Comparison of ENCODE assay signal across 7 mouse cellular contexts in genomic region chr2:165325521-165326303, GRCm38 (mm10). TPM values are rescaled to one million over a fixed set of nuclear protein-coding genes. Genes with fewer than 3 reads are reported as not detected.
DNase-seq lines count a peak whose midpoint lies in the region; ATAC-seq and TF ChIP-seq lines count a peak whose summit lies in the region.

No protein-coding gene starts in this region.

- peak overlapping the region; percentile 75 for H3K4me2 ChIP-seq in embryonic facial prominence, embryonic 13.5 days
- H3K4me2 ChIP-seq in intestine, postnatal 0 days (replicated peaks; ENCODE audit: low read depth), result peak overlapping the region; percentile 95
- peak overlapping the region; percentile 95 for H3K4me2 ChIP-seq in midbrain, embryonic 13.5 days (replicated peaks)

- TF ChIP-seq CTCF in intestine, postnatal 0 days (IDR thresholded peaks at IDR 0.05; ENCODE audit: low read depth), result no peak

- peaks cover 7% of the 10 kb centered on the region; the same call in 1 of the 2 replicates for H3K36me3 ChIP-seq in embryonic facial prominence, embryonic 13.5 days
- no peaks in the 10 kb centered on the region for H3K36me3 ChIP-seq in intestine, postnatal 0 days (ENCODE audit: control insufficient read depth, insufficient read depth)
- H3K36me3 ChIP-seq in midbrain, embryonic 13.5 days, result no peaks in the 10 kb centered on the region

- peak overlapping the region; percentile 94 for H3K9ac ChIP-seq in embryonic facial prominence, embryonic 13.5 days
- peak overlapping the region; percentile 87 for H3K9ac ChIP-seq in intestine, postnatal 0 days (ENCODE audit: low read depth, low read length)
- H3K9ac ChIP-seq in midbrain, embryonic 13.5 days (replicated peaks), result peak overlapping the region; percentile 95

- peaks cover 5% of the 10 kb centered on the region; the same call in 1 of the 2 replicates for H3K27me3 ChIP-seq in embryonic facial prominence, embryonic 13.5 days
- H3K27me3 ChIP-seq in intestine, postnatal 0 days (replicated peaks; ENCODE audit: control insufficient read depth, insufficient read depth, low read length), result no peaks in the 10 kb centered on the region
- peaks cover 6% of the 10 kb centered on the region; the same call in 1 of the 2 replicates for H3K27me3 ChIP-seq in midbrain, embryonic 13.5 days

- peaks cover 53% of the 10 kb centered on the region for H3K4me1 ChIP-seq in embryonic facial prominence, embryonic 13.5 days
- peaks cover 28% of the 10 kb centered on the region for H3K4me1 ChIP-seq in intestine, postnatal 0 days (replicated peaks; ENCODE audit: control insufficient read depth, insufficient read depth, low read length)
- peaks cover 62% of the 10 kb centered on the region for H3K4me1 ChIP-seq in midbrain, embryonic 13.5 days (replicated peaks)

- H3K9me3 ChIP-seq in embryonic facial prominence, embryonic 13.5 days, result no peaks in the 10 kb centered on the region
- H3K9me3 ChIP-seq in intestine, postnatal 0 days (ENCODE audit: control insufficient read depth), result no peaks in the 10 kb centered on the region
- H3K9me3 ChIP-seq in midbrain, embryonic 13.5 days, result no peaks in the 10 kb centered on the region

- WGBS in embryonic facial prominence, embryonic 13.5 days, result under 1% methylated on average over 30 of the region's 30 CpGs
- under 1% methylated on average over 30 of the region's 30 CpGs for WGBS in intestine, postnatal 0 days
- WGBS in midbrain, embryonic 13.5 days, result under 1% methylated on average over 30 of the region's 30 CpGs

- peak; percentile 57 for DNase-seq in 3T3-L1 (ENCODE audit: low read depth, low spot score)
- DNase-seq in 416B (ENCODE audit: low read depth), result peak; percentile 20
- no peak for DNase-seq in thymus, postnatal 10 days (ENCODE audit: low spot score in 2 of 2)

- ATAC-seq in embryonic facial prominence, embryonic 13.5 days (ENCODE audit: insufficient number of reproducible peaks, insufficient read depth, low FRiP score, low TSS enrichment, low read depth), result peak; percentile 4; the same call in 1 of the 2 replicates
- peak; percentile 9; the same call in 1 of the 2 replicates for ATAC-seq in intestine, postnatal 0 days
- ATAC-seq in midbrain, embryonic 13.5 days, result peak; percentile 53
- ATAC-seq in megakaryocyte-erythroid progenitor cell, adult 5-6 weeks (replicated peaks; ENCODE audit: low FRiP score, low TSS enrichment, poor library complexity, severe bottlenecking), result no peak

- peak overlapping the region; percentile 94 for H3K4me3 ChIP-seq in embryonic facial prominence, embryonic 13.5 days
- peak overlapping the region; percentile 85 for H3K4me3 ChIP-seq in intestine, postnatal 0 days (ENCODE audit: low read depth, low read length)
- H3K4me3 ChIP-seq in midbrain, embryonic 13.5 days (replicated peaks), result peak overlapping the region; percentile 81

- H3K27ac ChIP-seq in embryonic facial prominence, embryonic 13.5 days, result peak overlapping the region; percentile 80
- H3K27ac ChIP-seq in intestine, postnatal 0 days (ENCODE audit: low read depth, low read length), result peak overlapping the region; percentile 42; the same call in 1 of the 2 replicates
- H3K27ac ChIP-seq in midbrain, embryonic 13.5 days, result peak overlapping the region; percentile 63

RNA-seq across cellular contexts. Expression of gene Elmo2, which starts 0.6 kb away (rescaled TPM):
- 90.2 and 98.6 TPM in 2 replicates for polyA plus RNA-seq in embryonic facial prominence, embryonic 13.5 days (2015; fragmentation: Nextera tagmentation; extraction: Ambion mirVana)
- polyA plus RNA-seq in intestine, postnatal 0 days (2015; fragmentation: Nextera tagmentation; extraction: Ambion mirVana), result 62.2 and 63.6 TPM in 2 replicates
- polyA plus RNA-seq in midbrain, embryonic 13.5 days (2015; fragmentation: Nextera tagmentation; extraction: Ambion mirVana), result 91.6 and 98.6 TPM in 2 replicates
- total RNA-seq in megakaryocyte-erythroid progenitor cell, adult 5-6 weeks (2014; fragmentation: Nextera tagmentation), result 23.5 and 31.5 TPM in 2 replicates
- 11.6 and 16.4 TPM in 2 replicates for total RNA-seq in megakaryocyte-erythroid progenitor cell, adult 5-6 weeks (2017)

RNA-seq across cellular contexts. Expression of gene Slc35c2, which starts 38.0 kb away (rescaled TPM):
- polyA plus RNA-seq in embryonic facial prominence, embryonic 13.5 days (2015; fragmentation: Nextera tagmentation; extraction: Ambion mirVana), result 49.0 and 50.2 TPM in 2 replicates
- 199 and 209 TPM in 2 replicates for polyA plus RNA-seq in intestine, postnatal 0 days (2015; fragmentation: Nextera tagmentation; extraction: Ambion mirVana)
- polyA plus RNA-seq in midbrain, embryonic 13.5 days (2015; fragmentation: Nextera tagmentation; extraction: Ambion mirVana), result 69.6 and 73.8 TPM in 2 replicates
- 23.8 and 53.9 TPM in 2 replicates for total RNA-seq in megakaryocyte-erythroid progenitor cell, adult 5-6 weeks (2014; fragmentation: Nextera tagmentation)
- total RNA-seq in megakaryocyte-erythroid progenitor cell, adult 5-6 weeks (2017), result 15.9 and 21.0 TPM in 2 replicates

RNA-seq across cellular contexts. Expression of gene Zfp663, which starts 42.8 kb away (rescaled TPM):
- polyA plus RNA-seq in embryonic facial prominence, embryonic 13.5 days (2015; fragmentation: Nextera tagmentation; extraction: Ambion mirVana), result 1.1 and 2.2 TPM in 2 replicates
- polyA plus RNA-seq in intestine, postnatal 0 days (2015; fragmentation: Nextera tagmentation; extraction: Ambion mirVana), result 0.23 and 0.44 TPM in 2 replicates
- polyA plus RNA-seq in midbrain, embryonic 13.5 days (2015; fragmentation: Nextera tagmentation; extraction: Ambion mirVana), result 10.4 and 10.5 TPM in 2 replicates
- total RNA-seq in megakaryocyte-erythroid progenitor cell, adult 5-6 weeks (2014; fragmentation: Nextera tagmentation), result not detected in 2 replicates
- not detected in 2 replicates for total RNA-seq in megakaryocyte-erythroid progenitor cell, adult 5-6 weeks (2017)

Comparison
In these comparisons a context has a peak if more than half of its experiments do, and no peak if none do; other contexts are left out.
1. DNase-seq: peak in 3T3-L1 (single experiment) and 416B (single experiment); none in thymus, postnatal 10 days (0 of 2).
2. Peak in every context shown above with its lines, with median percentiles within 50 percentile points of each other: H3K27ac ChIP-seq, H3K4me2 ChIP-seq, H3K4me3 ChIP-seq and H3K9ac ChIP-seq.